Mouse (Mus musculus) stomach, embryonic 16.5 days (tissue): Measurements from ENCODE around the gene Pglyrp2. TPM values are rescaled to one million over a fixed set of nuclear protein-coding genes. Genes with fewer than 3 reads are reported as not detected.

Experiments
- ATAC-seq: fragments of 200-750 bp; cut with Nextera tagmentation; 2 replicates; pipeline ENCODE4 v1.8.0; 2017; ENCODE audit warnings: moderate number of reproducible peaks, moderate TSS enrichment; ENCODE audit not compliant: insufficient read depth, low FRiP score
- H3K27ac ChIP-seq: fragments of 300-500 bp; sonication (generic); 2 replicates; pipeline ENCODE4 v1.5.1; 2014; ENCODE audit warnings: low read length
- H3K27me3 ChIP-seq: fragments of 300-500 bp; sonication (generic); 2 replicates; pipeline ENCODE4 v1.6.1; 2014; ENCODE audit warnings: low read length, control low read depth, mixed read lengths; ENCODE audit not compliant: control insufficient read depth, insufficient read depth
- H3K36me3 ChIP-seq: fragments of 300-500 bp; sonication (generic); 2 replicates; pipeline ENCODE4 v1.6.1; 2014; ENCODE audit warnings: low read length; ENCODE audit not compliant: control insufficient read depth, insufficient read depth
- H3K4me1 ChIP-seq: fragments of 300-500 bp; sonication (generic); 2 replicates; pipeline ENCODE4 v1.6.1; 2014; ENCODE audit warnings: low read length, control low read depth, mixed read lengths; ENCODE audit not compliant: control insufficient read depth, insufficient read depth
- H3K4me2 ChIP-seq: fragments of 300-500 bp; sonication (generic); 2 replicates; pipeline ENCODE4 v1.6.1; 2014; ENCODE audit warnings: low read depth, low read length, mixed read lengths
- H3K4me3 ChIP-seq: fragments of 300-500 bp; sonication (generic); replicated peaks from 2 replicates; pipeline ENCODE4 v1.5.1; 2014; ENCODE audit warnings: mild to moderate bottlenecking, low read length
- H3K9ac ChIP-seq: fragments of 300-500 bp; sonication (generic); 2 replicates; pipeline ENCODE4 v1.6.1; 2014; ENCODE audit warnings: low read length
- H3K9me3 ChIP-seq: fragments of 300-500 bp; sonication (generic); replicated peaks from 2 replicates; pipeline ENCODE4 v1.6.1; 2016; ENCODE audit warnings: low read length, control low read depth; ENCODE audit not compliant: control insufficient read depth
- WGBS: fragments of 180-500 bp; shearing (Covaris S2); extraction: QIAGEN DNeasy Blood & Tissue Kit; methylation state at CpG from one replicate; pipeline ENCODE4 v1.1.7; 2014; 5-methylcytosine and 5-hydroxymethylcytosine counted together
- polyA plus RNA-seq: library from polyadenylated mRNA; unstranded; fragments of >200 nt; fragmentation: Nextera tagmentation; extraction: Ambion mirVana; gene quantifications from 2 replicates; pipeline ENCODE4 v1.2.1, GENCODE M21; 2015

The Pglyrp2 gene
- polyA plus RNA-seq, 1 experiment from 2014 or later, result 0.84 TPM

DNA sequence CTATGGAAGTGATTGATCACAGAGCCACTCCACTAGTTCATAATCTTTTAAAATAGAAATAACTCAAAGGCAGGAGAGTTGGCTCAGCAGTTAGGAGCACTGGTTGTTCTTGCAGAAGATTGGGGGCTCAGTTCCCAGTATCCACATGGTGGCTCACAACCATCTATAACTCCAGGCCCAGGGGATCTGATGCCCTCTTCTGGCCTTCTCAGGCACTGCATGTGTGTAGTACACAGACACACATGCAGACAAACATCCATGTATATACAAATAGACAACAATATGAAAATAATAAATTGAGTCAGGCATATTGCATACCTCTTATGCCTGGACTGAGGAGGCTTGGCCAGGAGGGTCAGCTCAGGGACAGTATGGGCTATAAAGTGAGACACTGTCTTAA is 23.2 kb upstream of the Pglyrp2 start:
- Histone ChIP-seq H3K4me1 (no peaks in the 10 kb centered on the region), H3K27ac (no peak overlapping the region), H3K27me3 (no peaks in the 10 kb centered on the region), H3K4me3 (no peak overlapping the region), H3K9me3 (0 out of 2 replicates have a peak, but pooled peaks cover 4% of the 10 kb centered on the region), H3K4me2 (no peak overlapping the region), H3K9ac (no peak overlapping the region), H3K36me3 (no peaks in the 10 kb centered on the region)
- no peak for ATAC-seq

DNA sequence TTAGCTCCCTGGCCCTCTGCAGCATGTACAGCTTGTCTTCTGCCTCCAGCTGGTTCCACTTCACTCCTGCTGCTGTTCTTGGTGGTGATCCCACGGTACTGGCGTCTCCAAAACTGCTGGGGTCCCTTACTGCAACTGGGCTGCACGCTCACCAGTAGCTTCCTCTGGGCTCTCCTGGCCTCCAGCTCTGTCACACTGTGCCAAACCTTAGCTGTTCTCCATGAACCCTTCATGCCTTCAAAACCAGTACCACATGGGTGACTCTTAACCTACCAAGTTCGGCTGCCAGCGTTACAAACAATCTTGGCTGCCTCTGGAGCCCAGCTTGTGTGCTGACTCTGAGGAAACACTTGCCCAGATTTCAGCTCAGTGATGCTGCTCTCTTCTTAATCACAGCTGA is 21.0 kb upstream of the Pglyrp2 start:
- H3K36me3 ChIP-seq, result no peaks in the 10 kb centered on the region
- ATAC-seq, result no peak
- WGBS, result 71% methylated on average over 5 of the region's 5 CpGs
- H3K9me3 ChIP-seq, result 0 out of 2 replicates have a peak, but pooled peaks cover 4% of the 10 kb centered on the region
- no peaks in the 10 kb centered on the region for H3K27me3 ChIP-seq
- no peaks in the 10 kb centered on the region for H3K4me1 ChIP-seq
- H3K9ac ChIP-seq, result no peak overlapping the region
- no peak overlapping the region for H3K4me3 ChIP-seq
- no peak overlapping the region for H3K4me2 ChIP-seq
- H3K27ac ChIP-seq, result no peak overlapping the region

DNA sequence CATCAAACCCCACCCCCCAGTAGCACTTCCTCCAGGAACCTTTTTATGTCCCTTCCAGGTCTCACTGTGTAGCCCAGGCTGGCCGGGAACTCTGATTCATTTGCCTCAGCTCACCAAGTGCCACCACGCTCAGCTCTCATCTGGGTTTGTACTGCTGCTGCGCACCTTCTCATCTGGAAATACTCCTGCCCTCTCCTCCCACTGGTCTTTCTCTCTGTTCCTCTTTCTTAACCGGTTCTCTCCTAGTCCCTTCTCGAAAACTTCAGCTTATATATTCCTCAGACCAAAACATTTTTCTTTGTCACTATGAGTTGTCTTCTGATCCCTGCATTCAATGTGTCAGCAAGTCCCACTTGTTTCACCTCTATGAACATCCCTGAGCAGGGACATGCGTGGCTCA is 19.3 kb upstream of the Pglyrp2 start:
- no peak for ATAC-seq
- no peaks in the 10 kb centered on the region for H3K4me1 ChIP-seq
- H3K4me3 ChIP-seq, result no peak overlapping the region
- WGBS, result 73% methylated on average over 6 of the region's 6 CpGs
- no peaks in the 10 kb centered on the region for H3K9me3 ChIP-seq
- H3K27me3 ChIP-seq, result peaks cover 4% of the 10 kb centered on the region; the same call in 1 of the 2 replicates
- H3K4me2 ChIP-seq, result no peak overlapping the region
- H3K9ac ChIP-seq, result no peak overlapping the region
- no peak overlapping the region for H3K27ac ChIP-seq
- no peaks in the 10 kb centered on the region for H3K36me3 ChIP-seq

DNA sequence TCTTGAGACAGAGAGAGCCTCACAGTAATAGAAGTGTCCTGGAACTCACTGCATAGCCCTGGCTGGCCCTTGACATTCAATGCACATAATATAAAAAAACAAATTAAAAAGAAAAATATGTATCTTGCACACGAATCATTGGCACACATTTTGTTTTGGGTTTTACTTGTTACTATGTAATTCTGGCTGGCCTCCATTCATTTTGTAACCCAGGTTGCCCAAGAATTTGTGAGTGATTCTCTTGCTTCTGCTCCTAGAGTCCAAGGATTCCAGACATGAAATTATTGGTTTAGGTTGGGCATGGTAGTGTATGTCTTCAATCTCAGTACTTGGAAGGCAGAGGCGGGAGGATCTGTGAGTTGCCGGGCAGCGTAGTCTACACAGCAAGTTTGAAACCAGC is 13.1 kb upstream of the Pglyrp2 start:
- Histone ChIP-seq H3K27ac (no peak overlapping the region), H3K9ac (no peak overlapping the region), H3K4me1 (no peaks in the 10 kb centered on the region), H3K27me3 (peaks cover 4% of the 10 kb centered on the region; the same call in 1 of the 2 replicates), H3K36me3 (no peaks in the 10 kb centered on the region), H3K4me2 (no peak overlapping the region), H3K9me3 (no peaks in the 10 kb centered on the region), H3K4me3 (no peak overlapping the region)
- 87% methylated on average over 4 of the region's 4 CpGs for WGBS
- no peak for ATAC-seq

DNA sequence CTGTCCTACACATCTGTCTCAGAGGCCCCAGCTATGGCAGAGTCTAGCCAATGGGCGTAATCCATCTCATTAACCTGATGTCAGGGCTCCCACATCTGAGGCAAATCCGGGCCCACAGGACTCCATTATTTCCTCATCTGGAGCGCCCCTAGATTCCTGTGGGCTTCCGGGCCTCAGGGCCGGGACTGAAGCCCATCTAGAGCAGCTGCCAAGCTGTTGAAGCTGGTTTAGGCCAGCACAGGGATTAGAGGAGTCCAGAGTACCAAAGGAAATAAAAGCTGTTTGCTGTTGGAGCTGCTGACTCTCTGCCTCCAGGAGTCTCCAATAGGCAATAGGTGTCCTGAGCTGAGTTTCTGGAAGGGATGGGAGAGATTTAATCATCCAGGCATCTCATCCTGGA is 11.2 kb upstream of the Pglyrp2 start:
- WGBS, result 69% methylated on average over 5 of the region's 5 CpGs

DNA sequence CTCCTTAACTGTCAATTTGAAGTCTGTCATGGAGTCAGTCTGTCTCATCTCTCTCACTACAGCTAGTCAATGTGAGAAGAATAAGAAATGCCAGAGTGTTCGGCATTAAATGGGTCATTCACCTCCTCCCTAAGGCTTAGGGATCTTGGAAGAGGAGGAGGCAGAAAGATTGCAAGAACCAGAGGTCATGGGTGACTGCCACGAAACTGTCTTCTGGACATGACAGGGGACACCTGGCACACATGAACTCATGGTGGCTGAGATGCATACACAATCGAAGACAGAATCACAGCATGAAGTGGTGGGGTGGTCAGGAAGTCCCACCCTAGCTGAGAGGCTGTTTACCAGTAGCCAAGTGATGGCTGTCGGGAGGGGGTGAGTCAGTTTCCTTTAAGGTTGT is 10.4 kb upstream of the Pglyrp2 start:
- WGBS, result 50% methylated on average over 4 of the region's 4 CpGs
- H3K27ac ChIP-seq, result no peak overlapping the region

More for the DNA sequence above, 11.2 kb upstream of the Pglyrp2 start:
- Histone ChIP-seq H3K4me1 (no peaks in the 10 kb centered on the region), H3K9ac (no peak overlapping the region), H3K4me3 (no peak overlapping the region), H3K4me2 (no peak overlapping the region), H3K36me3 (no peaks in the 10 kb centered on the region), H3K27ac (no peak overlapping the region), H3K9me3 (no peaks in the 10 kb centered on the region), H3K27me3 (peaks cover 4% of the 10 kb centered on the region; the same call in 1 of the 2 replicates)
- ATAC-seq, result no peak

DNA sequence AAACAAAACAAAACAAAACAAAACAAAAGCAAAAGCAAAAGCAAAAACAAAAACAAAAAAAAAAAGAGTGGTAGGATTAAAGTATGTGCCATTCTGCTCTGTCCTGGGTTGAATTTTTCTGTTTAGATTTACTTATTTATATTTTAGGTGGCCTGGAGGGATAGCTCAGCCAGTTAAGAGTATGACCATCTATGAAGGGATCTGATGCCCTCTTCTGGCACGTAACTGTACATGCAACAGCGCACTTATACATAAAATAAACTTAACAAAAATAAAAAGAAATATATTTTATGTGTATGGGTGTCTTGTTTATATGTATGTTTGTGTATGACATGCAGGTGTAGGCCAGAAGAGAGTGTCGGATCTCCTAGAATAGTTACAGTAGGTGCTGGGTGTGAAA is 8.0 kb upstream of the Pglyrp2 start:
- H3K36me3 ChIP-seq, result no peaks in the 10 kb centered on the region
- no peak overlapping the region for H3K4me2 ChIP-seq

More for the DNA sequence above, 10.4 kb upstream of the Pglyrp2 start:
- ATAC-seq, result no peak
- Histone ChIP-seq H3K4me3 (no peak overlapping the region), H3K4me2 (no peak overlapping the region), H3K27me3 (no peaks in the 10 kb centered on the region), H3K36me3 (no peaks in the 10 kb centered on the region), H3K4me1 (no peaks in the 10 kb centered on the region), H3K9ac (no peak overlapping the region), H3K9me3 (no peaks in the 10 kb centered on the region)

DNA sequence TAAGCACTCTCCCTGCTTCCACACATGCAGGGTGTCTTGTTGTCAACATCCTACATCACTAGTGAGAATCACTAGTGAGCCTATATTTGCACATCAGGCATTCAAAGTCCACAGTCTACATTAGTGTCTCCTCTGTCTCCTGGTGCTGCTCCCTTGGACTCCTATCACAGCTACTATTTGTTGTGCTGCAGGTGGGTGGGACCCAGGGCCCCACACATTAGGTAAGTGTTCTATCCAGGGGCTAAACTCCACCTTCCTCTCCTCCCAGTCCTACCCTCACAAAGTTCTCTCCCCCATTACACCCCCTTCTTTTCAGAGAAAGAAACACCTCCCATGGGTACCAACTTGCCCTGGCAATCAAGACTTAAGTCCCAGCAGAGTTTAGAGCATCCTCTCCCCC is 2.6 kb upstream of the Pglyrp2 start:
- no peak for ATAC-seq
- Histone ChIP-seq H3K4me1 (no peaks in the 10 kb centered on the region), H3K9ac (no peak overlapping the region), H3K9me3 (no peaks in the 10 kb centered on the region), H3K4me2 (no peak overlapping the region), H3K27ac (no peak overlapping the region), H3K27me3 (no peaks in the 10 kb centered on the region), H3K36me3 (no peaks in the 10 kb centered on the region), H3K4me3 (no peak overlapping the region)

More for the DNA sequence above, 8.0 kb upstream of the Pglyrp2 start:
- H3K9me3 ChIP-seq, result no peaks in the 10 kb centered on the region
- no peaks in the 10 kb centered on the region for H3K4me1 ChIP-seq
- WGBS, result 60% methylated on average over 3 of the region's 3 CpGs
- H3K4me3 ChIP-seq, result no peak overlapping the region
- no peak for ATAC-seq
- H3K27me3 ChIP-seq, result no peaks in the 10 kb centered on the region
- no peak overlapping the region for H3K9ac ChIP-seq
- no peak overlapping the region for H3K27ac ChIP-seq

DNA sequence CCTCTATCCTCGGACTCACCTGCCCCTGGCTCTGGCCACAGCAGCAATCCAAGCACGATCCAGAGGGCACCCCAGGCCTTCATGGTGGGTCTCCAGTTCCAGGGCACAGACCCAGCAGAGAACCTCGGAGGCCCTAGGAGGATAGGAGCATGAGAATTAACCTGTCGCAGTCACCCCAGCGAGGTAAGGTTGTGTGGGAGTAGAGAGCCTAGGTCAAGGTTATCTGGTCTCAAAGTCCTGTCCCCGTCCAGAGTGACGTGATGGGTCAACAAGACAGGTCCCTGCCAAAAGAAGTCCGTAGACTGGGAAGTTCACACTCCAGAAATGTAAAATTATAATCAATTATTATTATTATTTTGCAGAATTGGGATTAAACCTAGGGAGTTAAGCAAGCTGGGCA is 3.2 kb downstream of the Pglyrp2 start:
- Histone ChIP-seq H3K4me2 (no peak overlapping the region), H3K9ac (no peak overlapping the region), H3K36me3 (no peaks in the 10 kb centered on the region), H3K27ac (no peak overlapping the region), H3K9me3 (no peaks in the 10 kb centered on the region), H3K4me1 (no peaks in the 10 kb centered on the region), H3K27me3 (peaks cover 7% of the 10 kb centered on the region; the same call in 1 of the 2 replicates), H3K4me3 (no peak overlapping the region)
- WGBS, result 71% methylated on average over 8 of the region's 8 CpGs
- no peak for ATAC-seq

DNA sequence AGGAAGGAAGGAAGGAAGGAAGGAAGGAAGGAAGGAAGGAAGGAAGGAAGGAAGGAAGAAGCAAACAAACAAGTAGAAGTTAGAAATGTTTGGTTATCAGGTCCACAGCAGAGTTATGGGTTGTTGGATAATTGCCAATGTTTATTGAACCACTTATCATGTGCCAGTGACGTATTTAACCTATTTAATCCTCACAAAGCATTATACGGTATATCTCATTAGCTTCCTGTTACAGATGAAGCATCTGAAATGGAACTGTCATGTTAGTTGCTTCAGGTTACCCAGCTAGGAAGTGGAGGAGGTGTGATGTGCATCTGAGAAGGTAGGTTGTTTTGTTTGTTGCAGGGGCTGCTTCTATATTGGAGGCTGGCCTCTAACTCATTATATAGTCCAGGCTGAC is 4.0 kb downstream of the Pglyrp2 start:
- Histone ChIP-seq H3K9ac (no peak overlapping the region), H3K4me1 (no peaks in the 10 kb centered on the region), H3K4me2 (no peak overlapping the region), H3K27me3 (peaks cover 10% of the 10 kb centered on the region; the same call in 1 of the 2 replicates), H3K9me3 (no peaks in the 10 kb centered on the region), H3K36me3 (no peaks in the 10 kb centered on the region), H3K27ac (no peak overlapping the region), H3K4me3 (no peak overlapping the region)
- 32% methylated on average over 2 of the region's 2 CpGs for WGBS
- no peak for ATAC-seq
